Mouse (Mus musculus) liver, embryonic 14.5 days (tissue): Measurements from ENCODE around the gene Mgat5. TPM values are rescaled to one million over a fixed set of nuclear protein-coding genes. Genes with fewer than 3 reads are reported as not detected.

ENCODE experiments used
- ATAC-seq: fragments of 200-750 bp; cut with Nextera tagmentation; 2 replicates; pipeline ENCODE4 v1.8.0; 2017; ENCODE audit warnings: moderate number of reproducible peaks, mild to moderate bottlenecking, moderate library complexity; ENCODE audit not compliant: insufficient read depth
- DNase-seq, 3 experiments: peaks; one replicate each; pipeline ENCODE4 v3.0.0-alpha.2; 2012 to 2013; ENCODE audit warnings: low read depth in 3 of 3, low spot score in 3 of 3
- H3K27ac ChIP-seq: fragments of 300-500 bp; sonication (generic); 2 replicates; pipeline ENCODE4 v1.5.1; 2014; ENCODE audit warnings: moderate library complexity, mild to moderate bottlenecking, control low read depth, inconsistent platforms
- H3K27me3 ChIP-seq: fragments of 300-500 bp; sonication (generic); 2 replicates; pipeline ENCODE4 v1.6.1; 2014; ENCODE audit warnings: mild to moderate bottlenecking, low read length, moderate library complexity; ENCODE audit not compliant: control insufficient read depth, insufficient read depth
- H3K36me3 ChIP-seq: fragments of 300-500 bp; sonication (generic); replicated peaks from 2 replicates; pipeline ENCODE4 v1.6.1; 2014; ENCODE audit warnings: low read depth; ENCODE audit not compliant: control insufficient read depth, insufficient read depth
- H3K4me1 ChIP-seq, 2 experiments: fragments of 200-500 bp in 1 of 2; fragments of 300-500 bp in 1 of 2; sonication (generic) in 1 of 2; replicated peaks; 2 replicates each; pipeline ENCODE4 v1.6.1; 2012 to 2014; ENCODE audit warnings: antibody characterized with exemption in 1 of 2, inconsistent platforms in 1 of 2, low read length in 1 of 2; ENCODE audit not compliant: control insufficient read depth in 2 of 2, insufficient read depth in 2 of 2
- H3K4me2 ChIP-seq: fragments of 300-500 bp; sonication (generic); 2 replicates; pipeline ENCODE4 v1.6.1; 2014; ENCODE audit warnings: low read depth, mild to moderate bottlenecking, control low read depth, moderate library complexity
- H3K4me3 ChIP-seq, 2 experiments: fragments of 200-500 bp in 1 of 2; fragments of 300-500 bp in 1 of 2; sonication (generic) in 1 of 2; 2 replicates each; pipeline ENCODE4 v1.5.1; 2012 to 2014; ENCODE audit warnings: low read depth in 2 of 2, low read length in 2 of 2, mild to moderate bottlenecking in 2 of 2, control low read depth in 1 of 2, inconsistent platforms in 1 of 2, moderate library complexity in 1 of 2; ENCODE audit not compliant: insufficient read depth in 1 of 2
- H3K9ac ChIP-seq: fragments of 300-500 bp; sonication (generic); replicated peaks from 2 replicates; pipeline ENCODE4 v1.6.1; 2014; ENCODE audit warnings: mild to moderate bottlenecking, control low read depth, moderate library complexity
- H3K9me3 ChIP-seq: fragments of 300-500 bp; sonication (generic); 2 replicates; pipeline ENCODE4 v1.6.1; 2016; ENCODE audit warnings: low read length, mixed read lengths; ENCODE audit not compliant: control insufficient read depth
- CTCF ChIP-seq: IDR thresholded peaks from 2 replicates; pipeline ENCODE4 v1.5.1; 2016; ENCODE audit warnings: antibody characterized with exemption, low read depth, control low read depth
- EP300 ChIP-seq: IDR thresholded peaks from 2 replicates; pipeline ENCODE4 v1.6.1; 2016; ENCODE audit warnings: antibody characterized with exemption, low read depth
- WGBS: fragments of 180-500 bp; shearing (Covaris S2); extraction: QIAGEN DNeasy Blood & Tissue Kit; methylation state at CpG from one replicate; pipeline ENCODE4 v1.1.7; 2014; ENCODE audit not compliant: insufficient replicate concordance; 5-methylcytosine and 5-hydroxymethylcytosine counted together
- polyA plus RNA-seq, 2 experiments: library from polyadenylated mRNA; depleted of rRNA in 1 of 2; stranded (reverse) in 1 of 2; unstranded in 1 of 2; fragments of >200 nt; fragmentation: Nextera tagmentation in 1 of 2; extraction: Ambion mirVana in 1 of 2; gene quantifications; 2 replicates each; pipeline versions ENCODE4 v1.2.1 to v1.2.3; 2012 to 2014

Gene Mgat5
- polyA plus RNA-seq, 2 experiments = 0.62 to 0.67 TPM

GRCm38 (mm10) chr1:127387661-127388060 is 182.8 kb downstream of the Mgat5 start:
- Histone ChIP-seq H3K4me2 (no peak overlapping the region), H3K36me3 (no peaks in the 10 kb centered on the region), H3K27me3 (no peaks in the 10 kb centered on the region), H3K9ac (no peak overlapping the region), H3K9me3 (no peaks in the 10 kb centered on the region), H3K4me3 (no peak overlapping the region), H3K4me1 (no peaks in the 10 kb centered on the region), H3K27ac (no peak overlapping the region)
- 84% methylated on average over 9 of the region's 9 CpGs for WGBS
- no peak for DNase-seq
- ATAC-seq = no peak
- TF ChIP-seq EP300 = no peak
- no peak for TF ChIP-seq CTCF

DNA sequence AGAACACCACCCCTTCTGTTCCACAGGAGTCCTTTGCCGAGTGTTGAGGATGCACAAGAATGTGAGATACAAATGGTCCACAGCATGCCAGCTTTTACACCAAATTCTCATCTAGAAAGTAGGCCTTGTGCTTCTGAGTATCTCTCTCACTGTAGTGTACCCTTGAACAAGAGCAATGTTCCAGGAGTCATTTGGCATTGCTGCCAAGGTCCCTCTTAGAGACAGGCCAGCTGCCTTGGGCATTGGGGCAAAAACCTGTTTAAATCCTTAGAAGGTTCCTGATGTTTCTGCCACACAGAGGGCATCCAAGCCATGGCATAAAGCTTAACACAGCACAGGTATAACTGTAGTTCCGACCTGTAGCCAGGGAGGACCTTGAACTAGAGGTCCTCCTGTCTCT is 189.9 kb downstream of the Mgat5 start:
- H3K36me3 ChIP-seq = no peaks in the 10 kb centered on the region
- H3K4me1 ChIP-seq = peaks cover 0 to 4% of the 10 kb centered on the region in 2 experiments; a peak in 1 of 4 replicates
- no peak overlapping the region for H3K27ac ChIP-seq
- no peak overlapping the region for H3K9ac ChIP-seq
- no peak for ATAC-seq
- DNase-seq = no peak
- H3K4me2 ChIP-seq = no peak overlapping the region
- H3K4me3 ChIP-seq = no peak overlapping the region
- 75% methylated on average over 2 of the region's 2 CpGs for WGBS
- no peaks in the 10 kb centered on the region for H3K27me3 ChIP-seq
- no peaks in the 10 kb centered on the region for H3K9me3 ChIP-seq
- TF ChIP-seq CTCF (no peak), EP300 (no peak)

GRCm38 (mm10) chr1:127395724-127396123 is 190.9 kb downstream of the Mgat5 start:
- TF ChIP-seq EP300 = no peak
- TF ChIP-seq CTCF = no peak

GRCm38 (mm10) chr1:127396569-127397349 is 191.9 kb downstream of the Mgat5 start:
- no peak overlapping the region for H3K4me3 ChIP-seq

More at GRCm38 (mm10) chr1:127395724-127396123, 190.9 kb downstream of the Mgat5 start:
- Histone ChIP-seq H3K9me3 (no peaks in the 10 kb centered on the region), H3K9ac (no peak overlapping the region), H3K4me3 (no peak overlapping the region), H3K4me1 (peaks cover 0 to 4% of the 10 kb centered on the region in 2 experiments; a peak in 1 of 4 replicates), H3K27ac (no peak overlapping the region), H3K36me3 (no peaks in the 10 kb centered on the region), H3K4me2 (no peak overlapping the region), H3K27me3 (no peaks in the 10 kb centered on the region)
- WGBS = 79% methylated on average over 5 of the region's 5 CpGs
- no peak for DNase-seq
- ATAC-seq = no peak

GRCm38 (mm10) chr1:127397396-127397795 is 192.6 kb downstream of the Mgat5 start:
- no peaks in the 10 kb centered on the region for H3K36me3 ChIP-seq
- no peak for ATAC-seq
- TF ChIP-seq CTCF = no peak
- TF ChIP-seq EP300 = no peak

More at GRCm38 (mm10) chr1:127396569-127397349, 191.9 kb downstream of the Mgat5 start:
- no peak overlapping the region for H3K4me2 ChIP-seq
- ATAC-seq (no peak), DNase-seq (no peak)
- H3K9ac ChIP-seq = no peak overlapping the region
- peaks cover 0 to 4% of the 10 kb centered on the region in 2 experiments; a peak in 1 of 4 replicates for H3K4me1 ChIP-seq
- H3K27ac ChIP-seq = no peak overlapping the region
- no peaks in the 10 kb centered on the region for H3K9me3 ChIP-seq
- no peaks in the 10 kb centered on the region for H3K36me3 ChIP-seq
- WGBS = 64% methylated on average over 12 of the region's 12 CpGs
- no peaks in the 10 kb centered on the region for H3K27me3 ChIP-seq
- TF ChIP-seq EP300 (no peak), CTCF (no peak)

More at GRCm38 (mm10) chr1:127397396-127397795, 192.6 kb downstream of the Mgat5 start:
- peaks cover 0 to 4% of the 10 kb centered on the region in 2 experiments; a peak in 1 of 4 replicates for H3K4me1 ChIP-seq
- DNase-seq = no peak
- H3K4me3 ChIP-seq = no peak overlapping the region
- no peak overlapping the region for H3K9ac ChIP-seq
- no peak overlapping the region for H3K4me2 ChIP-seq
- 78% methylated on average over 13 of the region's 13 CpGs for WGBS
- H3K9me3 ChIP-seq = no peaks in the 10 kb centered on the region
- H3K27ac ChIP-seq = no peak overlapping the region
- H3K27me3 ChIP-seq = no peaks in the 10 kb centered on the region
